Mouse (Mus musculus): ENCODE data around the gene Zfp148.
A peak's percentile ranks its signal among the peaks of the same experiment; 100 is the strongest.

The Zfp148 gene

GRCm38 (mm10) chr16:33379944-33380881 lies at the start of gene Zfp148:
Gene Zfp148, plus strand, starts transcription at chr16:33380836.
- DNase-seq (ENCODE audit: low spot score), result peak; percentile 66

- DNase-seq (ENCODE audit: low spot score), result no peak
Measured at GRCm38 (mm10) chr16:33333015-33333414, 47.6 kb upstream of the Zfp148 start.

GRCm38 (mm10) chr16:33337177-33337576 lies 43.5 kb upstream of the Zfp148 start:
- DNase-seq (ENCODE audit: low spot score), result peak; percentile 35

GRCm38 (mm10) chr16:33337681-33338080 lies 43.0 kb upstream of the Zfp148 start:
- DNase-seq (ENCODE audit: low spot score), result no peak

- no peak for DNase-seq (ENCODE audit: low spot score)
Measured at GRCm38 (mm10) chr16:33338492-33338891, 42.1 kb upstream of the Zfp148 start.

- DNase-seq (ENCODE audit: low spot score), result no peak
Measured at GRCm38 (mm10) chr16:33339476-33339875, 41.2 kb upstream of the Zfp148 start.

GRCm38 (mm10) chr16:33342356-33342755 lies 38.3 kb upstream of the Zfp148 start:
- no peak for DNase-seq (ENCODE audit: low spot score)

GRCm38 (mm10) chr16:33343106-33343505 lies 37.5 kb upstream of the Zfp148 start:
- no peak for DNase-seq (ENCODE audit: low spot score)

- no peak for DNase-seq (ENCODE audit: low spot score)
Measured at GRCm38 (mm10) chr16:33343601-33344000, 37.0 kb upstream of the Zfp148 start.

- DNase-seq (ENCODE audit: low spot score), result peak; percentile 30
Measured at GRCm38 (mm10) chr16:33344379-33344778, 36.3 kb upstream of the Zfp148 start.

GRCm38 (mm10) chr16:33344875-33345274 lies 35.8 kb upstream of the Zfp148 start:
- DNase-seq (ENCODE audit: low spot score), result no peak

- no peak for DNase-seq (ENCODE audit: low spot score)
Measured at GRCm38 (mm10) chr16:33346376-33346775, 34.3 kb upstream of the Zfp148 start.

GRCm38 (mm10) chr16:33347134-33347533 lies 33.5 kb upstream of the Zfp148 start:
- no peak for DNase-seq (ENCODE audit: low spot score)

- DNase-seq (ENCODE audit: low spot score), result no peak
Measured at GRCm38 (mm10) chr16:33357805-33358204, 22.8 kb upstream of the Zfp148 start.

GRCm38 (mm10) chr16:33365772-33366171 lies 14.9 kb upstream of the Zfp148 start:
- no peak for DNase-seq (ENCODE audit: low spot score)

GRCm38 (mm10) chr16:33368632-33369031 lies 12.0 kb upstream of the Zfp148 start:
- DNase-seq (ENCODE audit: low spot score), result no peak

GRCm38 (mm10) chr16:33370836-33371235 lies 9.8 kb upstream of the Zfp148 start:
- DNase-seq (ENCODE audit: low spot score), result no peak

- no peak for DNase-seq (ENCODE audit: low spot score)
Measured at GRCm38 (mm10) chr16:33372611-33373010, 8.0 kb upstream of the Zfp148 start.

GRCm38 (mm10) chr16:33373326-33373725 lies 7.3 kb upstream of the Zfp148 start:
- no peak for DNase-seq (ENCODE audit: low spot score)

- DNase-seq (ENCODE audit: low spot score), result no peak
Measured at GRCm38 (mm10) chr16:33376266-33376665, 4.4 kb upstream of the Zfp148 start.

- no peak for DNase-seq (ENCODE audit: low spot score)
Measured at GRCm38 (mm10) chr16:33379219-33379943, 1.3 kb upstream of the Zfp148 start.

GRCm38 (mm10) chr16:33380882-33381613 lies 412 bp downstream of the Zfp148 start:
- no peak for DNase-seq (ENCODE audit: low spot score)
